Mouse (Mus musculus) cortical plate, adult 2 months (tissue): Measurements from ENCODE around the gene Azi2.

ENCODE experiments used
- CTCF ChIP-seq: fragments of 200-500 bp; IDR thresholded peaks from 2 replicates; pipeline ENCODE4 v1.5.1; 2011; ENCODE audit warnings: mild to moderate bottlenecking, control low read depth, low read length; ENCODE audit not compliant: insufficient read depth; ENCODE audit errors: extremely low read depth
- POLR2A ChIP-seq: fragments of 200-500 bp; IDR thresholded peaks from 2 replicates; pipeline ENCODE4 v1.6.1; 2011; ENCODE audit warnings: mild to moderate bottlenecking, low read length, control low read depth; ENCODE audit not compliant: insufficient read depth; ENCODE audit errors: extremely low read depth

GRCm38 (mm10) chr9:118001488-118001887 is 38.8 kb upstream of the Azi2 start:
- TF ChIP-seq CTCF (no peak), POLR2A (no peak)
